ENCODE assay signal across 18 mouse cellular contexts in the genomic region with DNA sequence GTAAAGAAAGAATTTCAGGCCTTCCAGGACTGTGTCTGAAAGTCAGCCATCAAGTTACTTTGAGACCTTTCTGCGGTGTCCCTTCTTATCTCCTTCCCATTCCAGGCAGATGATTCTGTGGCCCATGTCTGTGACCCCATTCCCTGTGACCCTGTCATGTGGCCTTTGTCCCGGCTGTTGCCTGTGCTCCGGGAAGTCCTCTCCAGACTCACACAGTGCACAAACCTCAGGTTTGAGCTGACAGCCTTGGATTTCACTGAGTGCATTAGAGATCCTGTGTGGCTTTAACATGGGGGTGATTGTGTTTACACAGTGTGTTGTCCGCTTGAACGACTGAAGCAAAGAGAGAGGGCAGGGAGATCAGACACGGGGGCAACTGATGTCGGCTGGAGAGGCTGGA.
"Had no signal": no experiment of that assay in that cellular context is flagged by ENCODE, and none has a peak within 500 bp of the region (broad histone marks: within the 10 kb centered on the region; RNA-seq: fewer than 3 reads in every experiment).

No protein-coding gene starts in this region.

- H3K27me3 ChIP-seq: limb, embryonic 12.5 days; neural tube, embryonic 15.5 days had no signal

- DNase-seq: kidney, adult 9 months; kidney, postnatal 10 days; kidney, postnatal 4 days; lung, embryonic 14.5 days; lung, postnatal 10 days; lung, postnatal 4 days; midbrain, embryonic 14.5 days; right cerebral cortex, postnatal 4 days; spleen, adult 18-20 months; thymus, adult 18-20 months; thymus, postnatal 14 days had no signal

- H3K4me1 ChIP-seq: limb, embryonic 12.5 days; neural tube, embryonic 15.5 days had no signal

- H3K27ac ChIP-seq: layer of hippocampus, adult 2 months; limb, embryonic 12.5 days; liver, embryonic 14.5 days; midbrain, embryonic 10.5 days; neural tube, embryonic 15.5 days had no signal

- H3K4me2 ChIP-seq: limb, embryonic 12.5 days; lung, embryonic 14.5 days; neural tube, embryonic 15.5 days had no signal

- H3K4me3 ChIP-seq: layer of hippocampus, adult 2 months; limb, embryonic 12.5 days; midbrain, embryonic 10.5 days; myocyte; neural tube, embryonic 15.5 days had no signal

- ATAC-seq: intestine, postnatal 0 days had no signal

- H3K9me3 ChIP-seq: limb, embryonic 12.5 days; neural tube, embryonic 15.5 days had no signal

- H3K9ac ChIP-seq: limb, embryonic 12.5 days; liver, embryonic 14.5 days; lung, embryonic 14.5 days; neural tube, embryonic 15.5 days had no signal
